Mouse (Mus musculus): Measurements from ENCODE around the gene Srd5a3.

DNA sequence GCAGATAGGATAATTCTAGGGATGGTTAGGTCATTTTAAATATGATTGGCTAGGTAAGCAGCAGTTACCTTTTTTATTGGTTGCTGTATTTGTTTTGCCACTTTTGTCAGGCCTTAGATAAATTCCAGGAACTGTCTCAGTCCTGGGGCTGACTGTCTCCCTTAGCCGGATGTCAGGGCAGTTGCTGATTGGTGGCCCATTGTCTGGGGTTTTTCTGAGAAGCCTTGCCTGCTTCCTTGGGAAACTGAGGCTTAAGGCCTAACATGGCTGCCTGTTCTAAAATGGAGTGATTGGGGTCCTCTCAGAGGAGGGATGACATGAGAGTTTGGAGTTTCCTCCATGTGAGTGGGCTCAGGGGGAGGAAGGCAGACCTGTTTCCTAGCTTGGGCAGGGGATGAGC lies 2.0 kb upstream of the Srd5a3 start:
- TF ChIP-seq CTCF (IDR thresholded peaks at IDR 0.05; ENCODE audit: control insufficient read depth, insufficient read depth, insufficient replicate concordance, low read depth, low read length) (no peak), POLR2A (IDR thresholded peaks at IDR 0.05; ENCODE audit: control insufficient read depth, low read depth, low read length) (no peak)

Data from testis, adult 2 months (tissue).